Mouse (Mus musculus) CD4-positive, CD25-positive, alpha-beta regulatory T cell, adult 2 months (primary cell): Measurements from ENCODE around the gene Sgsm2.
"Not testable (repeated sequence)": the region's sequence is repeated elsewhere in the genome, so short reads cannot be mapped to it uniquely, and the experiment has no call there.

ENCODE experiments used
- DNase-seq: peaks from one replicate; pipeline ENCODE4 v3.0.0-alpha.2; 2012; ENCODE audit warnings: low read depth, low spot score

The Sgsm2 gene

GRCm38 (mm10) chr11:74829812-74830211, 67.0 kb downstream of the Sgsm2 start:
- DNase-seq: peak; percentile 92

- DNase-seq: peak; percentile 39
Measured at GRCm38 (mm10) chr11:74828965-74829550, 67.8 kb downstream of the Sgsm2 start.

- peak; percentile 39 for DNase-seq
Measured at GRCm38 (mm10) chr11:74828404-74828931, 68.4 kb downstream of the Sgsm2 start.

- no peak for DNase-seq
Measured at GRCm38 (mm10) chr11:74827791-74828403, 69.0 kb downstream of the Sgsm2 start.

- DNase-seq: no peak
Measured at GRCm38 (mm10) chr11:74826702-74827101, 70.2 kb downstream of the Sgsm2 start.

- no peak for DNase-seq
Measured at GRCm38 (mm10) chr11:74826151-74826550, 70.7 kb downstream of the Sgsm2 start.

GRCm38 (mm10) chr11:74822746-74823440, 74.0 kb downstream of the Sgsm2 start:
- no peak for DNase-seq

GRCm38 (mm10) chr11:74821463-74821862, 75.4 kb downstream of the Sgsm2 start:
- DNase-seq: peak; percentile 50

- DNase-seq: no peak
Measured at GRCm38 (mm10) chr11:74820921-74821320, 75.9 kb downstream of the Sgsm2 start.

GRCm38 (mm10) chr11:74815795-74816194, 81.1 kb downstream of the Sgsm2 start:
- DNase-seq: peak; percentile 31

GRCm38 (mm10) chr11:74811538-74811937, 85.3 kb downstream of the Sgsm2 start:
- DNase-seq: no peak

GRCm38 (mm10) chr11:74811027-74811426, 85.8 kb downstream of the Sgsm2 start:
- not testable (repeated sequence) for DNase-seq

- peak; percentile 15 for DNase-seq
Measured at GRCm38 (mm10) chr11:74810134-74810533, 86.7 kb downstream of the Sgsm2 start.

- DNase-seq: no peak
Measured at GRCm38 (mm10) chr11:74808251-74808853, 88.5 kb downstream of the Sgsm2 start.

- no peak for DNase-seq
Measured at GRCm38 (mm10) chr11:74807246-74807882, 89.5 kb downstream of the Sgsm2 start.

- DNase-seq: no peak
Measured at GRCm38 (mm10) chr11:74804081-74804627, 92.7 kb downstream of the Sgsm2 start.

- no peak for DNase-seq
Measured at GRCm38 (mm10) chr11:74800658-74801057, 96.2 kb downstream of the Sgsm2 start.
